Mouse (Mus musculus): ENCODE measurements around the gene Pla2g2c.
A peak's percentile ranks its signal among the peaks of the same experiment; 100 is the strongest.

Pla2g2c gene

GRCm38 (mm10) chr4:138724354-138725126 is at the start of gene Pla2g2c:
Gene Pla2g2c (plus strand): TSS chr4:138724792.
- peak; percentile 81 to 82 for DNase-seq (ENCODE audit: low spot score in 2 of 2)

GRCm38 (mm10) chr4:138676480-138676879 is 48.1 kb upstream of the Pla2g2c start:
- no peak for DNase-seq (ENCODE audit: low spot score in 2 of 2)

- peak in 1 of 2 experiments; percentile 71 for DNase-seq (ENCODE audit: low spot score in 2 of 2)
These were observed 47.0 kb upstream of the Pla2g2c start for GRCm38 (mm10) chr4:138677579-138677978.

- DNase-seq (ENCODE audit: low spot score in 2 of 2): no peak
These were observed 44.5 kb upstream of the Pla2g2c start for GRCm38 (mm10) chr4:138680124-138680523.

GRCm38 (mm10) chr4:138682760-138683159 is 41.8 kb upstream of the Pla2g2c start:
- DNase-seq (ENCODE audit: low spot score in 2 of 2): no peak

GRCm38 (mm10) chr4:138685813-138686212 is 38.8 kb upstream of the Pla2g2c start:
- DNase-seq (ENCODE audit: low spot score in 2 of 2): peak; percentile 63 to 67

GRCm38 (mm10) chr4:138689094-138689512 is 35.5 kb upstream of the Pla2g2c start:
- no peak for DNase-seq (ENCODE audit: low spot score in 2 of 2)

GRCm38 (mm10) chr4:138690561-138690960 is 34.0 kb upstream of the Pla2g2c start:
- DNase-seq (ENCODE audit: low spot score in 2 of 2): no peak

- DNase-seq (ENCODE audit: low spot score in 2 of 2): peak; percentile 75 to 76
These were observed 33.0 kb upstream of the Pla2g2c start for GRCm38 (mm10) chr4:138691443-138692181.

GRCm38 (mm10) chr4:138693043-138693692 is 31.4 kb upstream of the Pla2g2c start:
- DNase-seq (ENCODE audit: low spot score in 2 of 2): no peak

- no peak for DNase-seq (ENCODE audit: low spot score in 2 of 2)
These were observed 27.9 kb upstream of the Pla2g2c start for GRCm38 (mm10) chr4:138696720-138697119.

- no peak for DNase-seq (ENCODE audit: low spot score in 2 of 2)
These were observed 27.3 kb upstream of the Pla2g2c start for GRCm38 (mm10) chr4:138697166-138697860.

GRCm38 (mm10) chr4:138698296-138698695 is 26.3 kb upstream of the Pla2g2c start:
- no peak for DNase-seq (ENCODE audit: low spot score in 2 of 2)

- DNase-seq (ENCODE audit: low spot score in 2 of 2): peak in 1 of 2 experiments; percentile 80
These were observed 24.2 kb upstream of the Pla2g2c start for GRCm38 (mm10) chr4:138700184-138700982.

GRCm38 (mm10) chr4:138701111-138701510 is 23.5 kb upstream of the Pla2g2c start:
- no peak for DNase-seq (ENCODE audit: low spot score in 2 of 2)

GRCm38 (mm10) chr4:138702031-138702430 is 22.6 kb upstream of the Pla2g2c start:
- no peak for DNase-seq (ENCODE audit: low spot score in 2 of 2)

- no peak for DNase-seq (ENCODE audit: low spot score in 2 of 2)
These were observed 22.1 kb upstream of the Pla2g2c start for GRCm38 (mm10) chr4:138702528-138702927.

GRCm38 (mm10) chr4:138703591-138703990 is 21.0 kb upstream of the Pla2g2c start:
- no peak for DNase-seq (ENCODE audit: low spot score in 2 of 2)

- DNase-seq (ENCODE audit: low spot score in 2 of 2): no peak
These were observed 20.4 kb upstream of the Pla2g2c start for GRCm38 (mm10) chr4:138704169-138704568.

GRCm38 (mm10) chr4:138706620-138707019 is 18.0 kb upstream of the Pla2g2c start:
- DNase-seq (ENCODE audit: low spot score in 2 of 2): no peak

- DNase-seq (ENCODE audit: low spot score in 2 of 2): peak in 1 of 2 experiments; percentile 63
These were observed 16.0 kb upstream of the Pla2g2c start for GRCm38 (mm10) chr4:138708636-138709035.
